Mouse (Mus musculus): Measurements from ENCODE around the gene Miox.

The Miox gene

DNA sequence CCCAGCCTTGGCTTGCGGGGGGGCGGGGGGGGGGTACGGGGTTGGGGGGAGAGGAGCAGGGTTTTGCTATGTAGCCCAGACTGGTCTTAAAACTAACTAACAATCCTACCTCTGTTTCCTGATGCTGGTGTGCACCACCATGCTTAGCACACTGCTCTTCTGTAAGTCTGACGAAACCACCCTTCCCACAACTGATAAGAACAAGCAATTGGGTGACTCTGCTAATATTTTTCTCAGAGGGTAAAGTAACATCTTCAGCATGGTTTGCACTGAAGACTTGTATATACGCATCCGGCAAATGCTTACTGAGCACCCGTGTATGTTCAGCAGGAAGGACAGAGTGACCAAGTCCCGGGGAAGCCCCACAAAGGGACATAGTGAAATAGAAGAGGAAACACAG is 12.9 kb upstream of the Miox start:
- DNase-seq = no peak

DNA sequence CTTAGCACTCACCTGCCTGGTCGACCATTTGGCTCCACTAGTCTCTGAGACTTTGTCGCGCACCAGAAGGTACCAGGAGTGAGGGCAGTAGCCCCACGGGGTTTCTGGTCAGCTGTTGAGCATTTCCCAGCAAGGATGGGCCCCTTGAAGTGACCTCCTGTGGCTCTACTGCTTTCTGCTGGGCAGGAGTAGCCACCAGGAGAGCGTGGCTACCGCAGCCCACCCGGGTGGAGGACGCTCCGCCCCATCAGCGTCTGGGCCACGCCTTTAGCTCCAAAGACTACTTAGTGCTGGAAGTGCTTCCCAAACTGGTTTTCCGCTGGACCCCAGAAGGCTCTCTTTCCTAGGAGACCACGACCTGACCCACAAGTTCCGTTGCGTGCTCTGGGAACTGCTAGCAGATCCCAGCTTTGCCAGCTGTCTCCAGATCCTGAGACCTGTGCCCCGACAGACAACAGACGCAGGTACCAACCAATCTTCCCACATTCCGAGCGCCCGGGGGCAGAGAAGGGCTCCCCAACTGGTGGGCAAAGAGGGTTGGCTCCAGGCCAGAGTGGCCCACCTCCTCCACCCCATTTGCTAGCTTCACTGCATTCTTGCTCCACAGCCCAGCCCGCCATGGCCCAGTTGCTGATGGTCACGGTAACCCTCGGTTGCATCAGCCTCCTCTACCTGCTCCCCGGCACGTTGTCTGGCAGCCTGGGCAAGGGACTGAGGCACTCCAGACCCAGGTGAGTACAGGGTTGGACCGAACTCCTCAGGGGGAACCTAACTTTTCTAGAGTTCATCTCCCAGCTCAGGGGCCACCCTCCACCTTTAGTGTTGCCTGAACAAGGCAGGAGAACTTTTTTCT is 11.3 kb upstream of the Miox start, which contains the start of gene Adm2:
Gene Adm2 (plus strand): TSS at position 51 of the 853 bp plus-strand sequence.
- DNase-seq = no peak

DNA sequence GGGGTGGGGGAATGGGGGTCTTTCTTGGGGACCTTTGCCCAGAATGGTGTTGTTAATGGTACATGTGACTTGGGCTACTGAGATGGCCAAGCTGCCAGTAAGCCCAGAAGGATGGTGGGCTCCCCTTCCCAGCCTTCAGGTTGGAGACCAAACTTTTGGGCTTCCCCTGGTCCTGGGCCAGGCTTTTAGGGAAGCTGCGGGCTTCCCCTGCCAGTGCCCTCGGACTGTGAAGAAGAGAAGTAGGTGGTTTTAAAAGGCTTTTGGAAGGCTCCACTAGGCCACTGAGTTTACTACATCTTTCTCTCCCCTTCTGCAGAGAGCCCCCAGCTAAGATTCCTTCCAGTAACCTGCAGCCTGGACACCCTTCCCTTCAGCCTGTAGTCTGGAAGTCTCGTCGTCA is 10.5 kb upstream of the Miox start:
- no peak for DNase-seq

DNA sequence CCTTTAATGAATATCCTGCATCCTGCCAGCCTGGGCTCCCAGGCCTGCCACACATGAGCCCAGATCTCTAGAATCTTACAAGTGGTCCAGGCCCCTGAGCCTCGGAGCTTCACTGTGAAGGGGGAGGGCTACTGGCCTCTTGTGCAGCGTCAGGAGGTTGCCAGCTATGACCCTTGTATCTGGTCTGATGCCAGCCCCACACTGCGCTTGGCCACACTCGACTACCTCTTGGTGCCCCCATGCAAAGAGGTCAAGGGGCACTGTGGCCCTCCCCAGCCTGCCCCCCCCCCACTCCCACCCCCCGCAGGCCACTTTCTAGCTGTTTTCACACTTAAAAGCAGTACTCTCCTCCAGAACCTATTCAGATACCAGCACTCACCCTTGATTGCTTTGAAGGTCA is 7.8 kb upstream of the Miox start:
- no peak for DNase-seq

DNA sequence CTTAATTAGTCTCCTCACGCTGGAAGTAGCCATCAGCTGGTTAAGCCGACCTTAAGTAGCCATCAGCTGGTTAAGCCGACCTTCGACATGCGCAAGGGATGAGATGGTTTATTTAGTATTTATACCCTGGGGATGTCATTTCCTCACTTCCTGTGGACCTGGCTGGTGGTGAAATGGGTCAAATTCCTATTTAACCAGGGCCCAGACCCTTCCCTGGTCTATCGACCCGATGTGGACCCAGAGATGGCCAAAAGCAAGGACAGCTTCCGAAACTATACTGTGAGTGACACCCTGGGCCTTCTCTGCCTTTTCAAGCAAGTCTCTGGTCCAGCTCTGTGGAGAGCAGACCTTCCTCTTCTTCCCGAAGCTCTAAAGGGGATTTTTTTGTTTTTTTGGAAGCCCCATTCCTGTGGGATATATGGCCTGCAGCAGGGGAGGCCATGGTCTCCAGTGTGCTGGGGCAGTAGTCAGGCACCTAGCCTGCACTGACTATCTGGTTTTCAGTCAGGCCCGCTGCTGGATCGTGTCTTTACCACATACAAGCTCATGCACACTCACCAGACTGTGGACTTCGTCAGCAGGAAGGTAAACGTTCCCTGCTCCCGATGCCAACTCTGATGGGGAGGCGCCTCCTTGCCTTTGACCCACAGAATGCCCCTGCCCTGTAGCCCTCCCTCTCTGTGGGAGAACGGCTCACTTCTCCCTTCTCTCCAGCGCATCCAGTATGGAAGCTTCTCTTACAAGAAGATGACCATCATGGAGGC is 758 bp downstream of the Miox start:
- no peak for DNase-seq

DNA sequence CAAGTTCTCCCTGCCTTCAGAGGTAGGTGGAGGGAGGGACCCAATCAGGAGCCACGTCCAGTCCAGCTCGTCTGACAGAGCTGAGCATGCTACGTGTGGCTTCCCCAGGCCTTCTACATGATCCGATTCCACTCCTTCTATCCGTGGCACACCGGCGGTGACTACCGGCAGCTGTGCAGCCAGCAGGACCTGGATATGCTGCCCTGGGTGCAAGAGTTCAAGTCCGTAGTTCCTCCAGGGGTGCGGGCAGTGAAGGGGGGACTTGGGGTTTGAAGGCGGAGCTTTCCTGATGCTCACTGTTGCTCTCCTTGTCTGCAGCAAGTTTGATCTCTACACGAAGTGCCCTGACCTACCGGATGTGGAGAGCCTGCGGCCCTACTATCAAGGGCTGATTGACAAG is 2.2 kb downstream of the Miox start:
- no peak for DNase-seq

DNA sequence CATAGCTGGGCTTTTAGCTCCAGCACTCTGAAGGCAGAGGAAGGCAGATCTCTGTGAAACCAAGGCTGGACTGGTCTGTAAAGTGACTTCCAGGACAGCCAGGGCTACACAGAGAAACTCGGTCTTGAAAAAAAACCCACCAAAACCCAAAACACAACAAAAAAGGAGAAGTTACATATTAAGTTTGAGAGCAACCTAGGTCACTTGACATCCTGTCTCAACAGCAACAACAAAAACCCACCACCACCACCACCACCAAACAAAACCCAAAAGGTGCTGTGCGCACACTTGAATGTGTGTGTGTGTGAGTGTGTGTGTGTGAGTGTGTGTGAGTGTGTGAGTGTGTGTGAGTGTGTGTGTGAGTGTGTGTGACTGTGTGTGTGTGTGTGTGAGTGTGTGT is 5.5 kb downstream of the Miox start:
- no peak for DNase-seq

DNA sequence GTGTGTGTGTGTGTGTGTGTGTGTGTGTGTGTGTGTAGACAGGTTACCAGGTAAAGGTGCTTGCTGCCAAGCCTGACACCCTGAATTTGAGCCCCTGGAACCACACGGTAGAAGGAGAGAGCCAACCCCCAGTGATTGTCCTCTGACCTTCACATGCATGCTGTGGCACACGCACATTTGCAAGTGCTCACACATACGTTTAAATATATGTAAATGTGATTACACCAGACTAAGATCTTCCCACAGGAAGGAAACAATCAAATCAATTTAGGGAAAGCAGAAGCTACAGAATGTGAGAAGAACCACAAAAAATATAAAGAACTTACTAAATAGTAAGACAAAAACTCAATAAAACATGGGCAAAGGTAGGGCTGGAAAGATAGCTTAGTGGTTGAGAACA is 5.9 kb downstream of the Miox start:
- no peak for DNase-seq

DNA sequence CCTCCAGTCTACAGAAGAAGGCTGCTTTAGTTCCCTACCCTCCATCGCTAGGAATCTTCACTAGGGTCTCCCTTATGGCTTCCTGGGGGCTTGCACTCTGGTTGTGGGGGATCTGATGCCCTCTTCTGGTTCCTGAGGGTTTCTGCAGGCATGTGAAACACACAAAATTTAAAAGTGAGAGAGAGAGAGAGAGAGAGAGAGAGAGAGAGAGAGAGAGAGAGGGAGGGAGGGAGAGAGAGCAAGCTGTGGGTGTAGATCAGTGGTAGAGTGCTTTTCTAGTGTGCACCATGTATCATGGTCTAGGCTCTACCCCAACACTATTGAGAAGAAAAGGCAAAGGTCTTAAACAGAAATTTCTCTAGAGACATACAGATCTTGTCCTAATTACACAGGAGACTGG is 7.5 kb downstream of the Miox start:
- DNase-seq = no peak

DNA sequence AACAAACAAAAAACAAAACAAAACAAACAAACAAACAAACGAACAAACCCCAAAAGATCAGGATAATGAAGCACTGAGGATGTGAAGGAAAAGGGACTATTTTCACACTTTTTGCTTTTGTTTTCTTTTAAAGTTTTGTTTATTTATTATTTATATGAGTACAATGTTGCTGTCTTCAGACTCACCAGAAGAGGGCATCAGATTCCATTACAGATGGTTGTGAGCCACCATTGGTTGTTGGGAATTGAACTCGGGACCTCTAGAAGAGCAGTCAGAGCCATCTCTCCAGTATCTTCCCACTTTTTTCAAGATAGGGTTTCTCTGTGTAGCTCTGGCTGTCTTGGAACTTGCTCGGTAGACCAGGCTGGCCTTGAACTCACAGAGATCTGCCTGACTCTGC is 9.1 kb downstream of the Miox start:
- no peak for DNase-seq

DNA sequence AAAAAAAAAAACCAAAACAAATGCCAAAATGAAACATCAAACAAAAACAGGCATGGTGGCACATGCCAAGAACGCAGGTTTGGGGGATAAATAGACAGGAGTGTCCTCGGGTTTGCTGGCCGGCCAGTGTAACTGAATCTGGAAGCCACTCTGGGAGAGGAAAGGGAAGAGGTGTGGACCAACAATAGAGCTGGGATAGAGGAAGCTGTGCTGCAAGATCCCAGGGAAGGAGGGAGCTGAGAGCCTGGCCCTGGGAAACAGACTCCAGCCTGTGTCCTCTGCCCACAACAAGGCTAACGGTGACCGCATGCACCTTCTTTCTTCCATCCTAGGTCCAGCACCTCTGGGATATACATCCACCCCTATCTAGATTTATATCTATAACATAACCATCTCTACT is 16.2 kb downstream of the Miox start:
- DNase-seq = no peak

DNA sequence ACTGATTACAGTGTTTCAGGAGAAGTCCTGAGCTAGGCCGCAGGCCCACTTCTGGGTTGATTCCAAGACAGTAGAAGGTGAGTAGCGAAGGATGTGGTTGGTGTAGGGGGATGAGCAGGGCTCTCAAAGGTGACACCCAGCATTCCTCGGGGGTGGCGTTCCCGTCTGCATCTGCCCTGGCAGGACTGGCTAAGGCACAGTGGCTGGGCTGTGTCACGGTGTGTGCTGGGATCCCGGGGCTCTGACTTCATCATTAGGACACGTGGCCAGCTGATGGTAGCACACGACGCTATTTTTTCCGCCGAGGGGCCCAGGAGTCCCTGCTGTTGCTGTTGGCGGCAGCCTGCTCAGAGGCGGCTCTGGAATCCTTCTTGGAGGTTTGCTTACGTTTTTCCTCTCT is 17.1 kb downstream of the Miox start:
- no peak for DNase-seq

DNA sequence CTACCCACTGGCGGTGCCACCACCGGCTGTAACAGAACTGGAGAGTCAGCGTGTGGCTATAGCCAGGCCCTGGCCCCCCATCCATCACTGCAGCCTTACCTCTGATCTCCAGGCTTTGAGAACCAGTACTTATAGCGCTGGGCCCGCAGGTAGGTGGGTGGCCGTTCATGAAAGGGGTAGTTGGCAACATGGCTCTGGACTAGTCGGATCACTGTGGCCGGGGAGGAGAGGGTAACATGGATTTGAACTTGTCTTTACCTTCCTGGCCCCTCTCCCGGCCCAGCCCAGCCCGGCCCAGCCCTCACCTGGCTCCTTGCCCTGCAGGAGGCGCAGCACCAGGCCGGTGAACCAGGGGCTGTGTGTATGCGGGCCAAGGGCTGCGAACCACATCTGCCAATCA is 17.9 kb downstream of the Miox start:
- no peak for DNase-seq

DNA sequence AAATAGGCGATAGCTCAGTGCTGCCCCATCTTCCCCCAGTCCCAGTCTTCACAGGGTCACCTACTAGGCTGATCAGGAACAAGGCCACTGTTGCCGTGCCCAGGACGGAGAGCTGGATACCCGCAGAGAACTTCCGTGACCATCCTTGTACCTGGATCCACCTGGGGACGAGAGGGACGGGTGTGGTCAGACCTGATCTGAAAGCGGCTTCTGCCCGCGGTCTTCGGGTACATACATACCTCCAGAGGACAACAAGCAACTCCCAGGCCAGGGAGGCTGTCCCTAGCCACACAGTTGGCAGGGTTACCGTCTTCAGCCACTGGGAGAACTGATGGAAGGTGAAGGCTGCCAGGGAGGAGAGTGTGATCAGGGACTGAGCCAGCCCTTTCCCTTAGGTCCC is 18.6 kb downstream of the Miox start:
- DNase-seq = no peak

DNA sequence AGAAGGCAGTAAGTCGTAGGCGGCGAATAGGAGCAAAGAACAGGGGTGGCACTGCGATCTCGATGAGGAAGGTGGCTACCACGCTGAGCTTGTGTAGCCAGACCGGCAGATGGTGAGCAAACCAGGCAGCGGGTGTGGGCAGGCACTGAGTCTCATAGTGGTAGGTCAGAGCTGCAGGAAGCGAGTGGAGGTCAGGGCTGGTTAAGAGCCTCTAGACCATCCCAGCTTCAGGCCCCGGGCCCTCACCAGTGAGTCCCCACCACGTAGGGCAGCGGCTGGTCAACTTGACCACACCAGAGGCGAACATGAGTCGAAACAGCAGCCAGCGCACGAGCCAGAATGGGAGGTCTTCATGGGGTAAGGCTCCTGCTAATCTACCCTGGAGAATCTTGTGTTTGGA is 19.6 kb downstream of the Miox start:
- DNase-seq = no peak

DNA sequence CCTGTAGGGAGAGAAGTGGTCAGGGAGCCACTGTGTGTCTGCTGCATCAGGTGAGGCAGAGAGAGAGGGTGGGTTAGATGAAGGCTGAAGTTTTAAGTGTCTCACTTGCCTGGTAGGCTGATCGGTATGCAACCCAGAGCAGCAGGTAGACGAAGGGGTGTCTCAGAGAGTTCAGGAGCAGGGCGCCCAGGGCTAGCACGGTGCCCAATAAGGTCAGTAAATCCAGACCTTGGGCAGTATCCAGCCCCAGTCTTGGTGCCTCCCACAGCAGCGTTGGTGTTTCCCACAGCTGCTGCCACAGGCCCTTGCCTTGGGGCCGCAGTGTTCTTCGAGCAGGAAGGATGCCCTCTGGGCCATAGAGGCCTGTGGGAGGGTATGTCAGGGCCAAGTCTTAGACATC is 20.3 kb downstream of the Miox start:
- DNase-seq = peak; percentile 28

DNA sequence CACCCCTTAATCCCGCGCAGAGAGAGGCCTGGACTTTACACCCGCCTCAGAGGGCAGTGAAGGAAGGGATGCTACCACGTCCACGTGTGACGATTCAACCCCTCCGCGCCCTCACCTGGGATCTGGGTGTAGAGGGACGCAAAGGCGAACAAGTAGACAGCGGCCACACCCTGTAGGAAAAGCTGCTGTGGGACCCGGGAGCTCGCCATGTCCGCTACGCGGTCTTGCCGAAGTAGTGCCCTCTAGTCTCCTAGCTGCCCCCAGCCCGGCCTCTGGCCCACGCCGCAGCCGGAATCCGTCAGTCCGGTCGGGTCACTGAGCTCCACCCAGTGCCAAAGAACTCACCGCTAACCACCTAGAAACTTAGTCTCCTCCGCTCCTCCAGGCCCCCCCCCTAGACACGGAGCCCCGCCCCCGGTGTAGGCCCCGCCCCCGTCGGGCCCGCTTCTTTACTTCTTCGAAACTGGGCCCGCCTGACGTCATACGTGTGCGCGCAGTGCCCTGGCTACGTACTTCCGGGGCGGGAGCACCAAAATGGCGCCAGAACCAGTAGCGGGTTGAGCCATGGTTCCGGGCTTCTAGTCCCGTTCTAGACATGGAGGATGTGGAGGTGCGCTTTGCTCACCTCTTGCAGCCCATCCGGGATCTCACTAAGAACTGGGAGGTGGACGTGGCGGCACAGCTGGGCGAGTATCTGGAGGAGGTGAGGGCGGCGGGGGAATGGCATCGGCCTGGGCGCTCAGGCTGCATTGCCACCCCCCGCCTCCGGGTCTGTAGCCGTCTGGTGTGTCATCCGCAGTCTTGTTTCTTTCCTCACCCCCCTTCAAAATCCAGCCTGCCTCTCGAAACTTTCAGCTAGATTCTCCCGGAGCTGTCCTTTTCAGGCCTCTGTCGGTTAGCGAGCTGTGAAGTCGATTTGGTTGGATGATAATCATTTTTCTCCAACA is 21.3 kb downstream of the Miox start, which contains the start of the genes Lmf2 and Ncaph2:
Gene Lmf2 (minus strand): TSS at position 419 of the 947 bp plus-strand sequence.
Gene Ncaph2 (plus strand): TSS at position 479 of the 947 bp plus-strand sequence.
- peak; percentile 96 for DNase-seq

DNA sequence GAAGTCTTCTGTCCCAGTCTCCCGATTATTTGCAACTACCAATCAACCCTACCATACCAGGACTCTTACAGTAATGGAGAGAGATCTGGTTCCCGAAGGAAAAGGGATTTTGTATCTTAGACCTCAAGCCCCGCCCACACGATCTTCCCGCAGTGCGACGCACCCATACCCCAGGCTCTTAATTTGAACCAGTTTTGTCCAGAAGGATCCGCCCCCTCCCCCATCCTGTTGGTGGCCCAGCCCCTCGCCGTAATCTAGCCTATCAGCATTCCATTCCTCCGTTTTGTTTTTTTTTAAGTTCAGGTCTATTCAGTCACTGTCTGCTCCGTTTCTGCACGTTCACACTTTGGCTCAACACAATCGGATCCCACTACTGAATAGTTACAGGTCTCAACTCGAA is 22.2 kb downstream of the Miox start:
- peak; percentile 84 for DNase-seq

DNA sequence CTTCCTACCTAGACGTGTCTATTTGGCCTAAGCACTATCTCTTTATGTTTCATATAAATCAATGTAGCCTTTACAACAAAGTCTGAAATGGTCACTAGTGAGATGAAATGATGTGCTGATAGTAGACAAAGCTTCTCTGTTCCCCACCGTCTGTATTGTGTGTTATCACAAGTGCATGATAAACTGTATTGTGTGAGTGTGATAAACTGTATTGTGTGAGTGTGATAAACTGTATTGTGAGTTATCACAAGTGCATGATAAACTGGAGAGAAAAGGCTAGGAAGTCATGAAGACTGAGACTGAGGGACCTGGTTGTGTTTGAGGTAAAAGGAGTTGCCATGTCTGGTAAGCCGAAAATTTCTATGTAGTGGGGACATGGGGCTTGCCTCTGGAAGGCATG is 24.6 kb downstream of the Miox start:
- DNase-seq = no peak

DNA sequence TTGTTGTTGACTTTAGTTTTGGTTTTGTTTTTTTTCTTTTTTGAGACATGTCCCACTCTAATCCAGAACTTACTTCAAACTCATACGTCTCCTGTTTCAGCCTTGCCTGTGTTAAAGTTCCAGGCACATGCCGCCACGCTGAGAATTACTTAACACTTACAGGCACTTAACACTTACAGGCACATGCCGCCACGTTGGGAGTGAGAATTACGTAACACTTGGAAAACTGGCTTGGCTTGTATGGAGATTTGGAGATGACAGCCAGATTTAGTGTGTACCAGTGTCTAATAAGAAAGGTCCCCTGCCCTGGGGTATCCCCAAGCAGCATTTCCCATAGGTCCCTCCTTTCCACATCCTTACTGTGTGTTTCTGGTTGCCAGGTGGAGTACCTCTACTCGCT is 28.9 kb downstream of the Miox start:
- DNase-seq = no peak

DNA sequence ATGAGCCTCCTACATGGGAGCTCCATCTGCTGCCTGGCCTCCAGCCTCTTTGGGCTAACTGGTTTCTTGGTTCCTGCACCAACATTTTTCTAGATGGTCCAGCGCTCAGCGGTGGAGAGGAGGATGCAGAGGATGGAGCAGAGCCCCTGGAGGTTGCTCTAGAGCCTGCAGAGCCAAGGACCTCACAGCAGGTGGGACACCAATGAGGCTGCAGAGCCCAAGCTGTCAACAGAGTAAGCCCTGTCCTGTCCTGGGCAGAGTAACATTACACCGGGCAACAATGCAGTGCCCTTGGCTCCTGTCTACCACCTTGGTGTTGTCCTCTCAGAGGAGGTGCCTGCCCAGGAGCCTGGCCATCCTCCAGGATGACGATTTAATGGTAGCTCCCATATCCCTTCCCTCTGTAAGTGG is 30.9 kb downstream of the Miox start:
- DNase-seq = no peak

DNA sequence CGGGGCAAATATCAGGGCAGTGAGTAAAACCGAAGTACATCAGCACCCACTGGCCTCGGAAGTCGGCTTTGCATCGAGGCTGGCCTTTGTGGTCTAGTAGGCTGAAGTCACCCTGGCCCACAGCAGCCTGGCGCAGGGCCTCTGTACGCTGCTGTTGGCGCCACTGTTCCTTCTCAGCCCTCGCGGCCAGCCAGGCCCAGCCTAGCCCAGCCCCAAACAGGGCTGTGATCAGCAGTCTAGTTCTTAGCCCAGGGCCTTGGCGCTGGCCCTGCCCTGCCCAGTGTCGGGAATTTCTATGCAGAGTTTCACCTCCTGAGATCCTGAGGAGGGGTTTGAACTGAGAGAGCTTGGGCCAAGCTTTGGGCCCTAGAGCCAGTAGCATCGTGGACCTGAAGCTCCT is 37.9 kb downstream of the Miox start:
- no peak for DNase-seq

DNA sequence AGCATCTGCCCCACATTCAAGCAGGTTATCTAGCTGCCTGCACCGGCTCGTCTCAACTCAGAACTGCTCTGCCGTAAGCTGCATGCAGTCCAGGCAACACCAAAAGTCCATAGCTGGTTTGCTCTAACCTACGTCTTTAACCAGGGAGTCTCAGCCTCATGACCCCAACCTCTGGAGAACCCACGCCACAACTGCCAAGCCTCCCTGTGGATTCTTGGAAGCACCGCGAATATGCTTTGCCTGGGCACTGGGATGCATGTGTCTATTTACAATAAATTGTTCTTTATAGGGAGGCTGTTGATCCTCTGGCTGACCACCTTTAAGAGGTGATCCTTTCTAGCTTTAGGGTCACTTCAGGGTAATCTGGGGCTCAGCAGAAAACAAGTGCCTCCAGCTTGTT is 38.3 kb downstream of the Miox start:
- DNase-seq = no peak
